Mouse (Mus musculus): ENCODE data around the gene Gm20518.

Gm20518 gene

DNA sequence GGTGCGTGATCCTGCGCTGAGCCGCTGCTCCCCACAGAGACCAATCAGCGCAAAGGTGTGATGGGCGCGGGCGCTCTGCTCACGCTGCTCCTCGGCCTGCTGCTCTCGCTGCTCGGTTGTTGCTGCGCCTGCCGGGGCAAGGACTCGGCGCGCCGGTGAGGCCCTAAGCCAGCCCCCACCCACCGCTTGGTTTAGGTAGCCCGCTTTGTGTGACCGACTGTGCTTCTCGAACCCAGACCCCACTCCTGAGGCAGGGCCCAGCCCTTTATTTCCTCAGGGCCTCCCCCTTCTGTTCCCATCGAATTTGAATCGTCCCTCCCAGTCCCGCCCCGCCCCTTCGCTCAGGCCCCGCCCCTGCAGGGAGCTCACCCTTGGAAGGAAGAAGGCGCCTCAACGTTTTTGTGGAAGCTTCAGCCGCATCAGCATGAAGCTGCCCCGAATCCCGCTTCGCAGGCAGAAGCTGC, 87.0 kb downstream of the Gm20518 start:
- WGBS, result 6% methylated on average over 33 of the region's 33 CpGs

DNA sequence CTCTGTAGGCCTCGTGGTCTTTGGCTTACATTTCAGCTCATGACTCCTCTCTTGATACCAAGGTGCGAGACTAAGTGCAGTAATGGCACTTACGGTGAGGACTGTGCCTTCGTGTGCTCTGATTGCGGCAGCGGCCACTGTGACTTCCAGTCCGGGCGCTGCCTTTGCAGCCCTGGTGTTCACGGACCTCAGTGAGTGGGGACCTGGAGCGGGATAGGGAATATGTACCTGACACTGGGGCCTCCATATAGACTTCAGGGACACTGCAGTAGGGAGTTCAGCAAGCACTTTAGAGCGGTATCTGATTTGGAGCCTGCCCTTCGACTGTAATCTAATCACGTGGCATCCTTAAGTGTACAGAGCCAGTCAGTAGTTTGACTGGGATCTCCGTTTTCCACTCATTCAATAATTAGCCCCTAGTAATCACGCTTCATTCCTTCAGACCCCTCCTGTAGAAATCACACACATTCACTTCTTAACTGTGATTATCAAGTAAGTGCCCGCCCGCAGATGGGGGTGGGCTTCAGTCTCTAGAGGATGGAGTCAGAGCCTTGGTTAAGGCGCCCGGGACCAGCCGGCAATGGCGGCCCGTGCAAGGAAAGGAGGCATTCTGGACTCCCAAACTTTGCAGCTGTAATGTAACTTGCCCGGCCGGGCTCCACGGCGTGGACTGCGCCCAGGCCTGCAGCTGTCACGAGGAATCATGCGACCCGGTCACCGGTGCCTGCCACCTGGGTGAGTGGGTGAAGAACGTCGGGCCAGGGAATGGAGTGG, 87.6 kb downstream of the Gm20518 start:
- 34% methylated on average over 33 of the region's 33 CpGs for WGBS

DNA sequence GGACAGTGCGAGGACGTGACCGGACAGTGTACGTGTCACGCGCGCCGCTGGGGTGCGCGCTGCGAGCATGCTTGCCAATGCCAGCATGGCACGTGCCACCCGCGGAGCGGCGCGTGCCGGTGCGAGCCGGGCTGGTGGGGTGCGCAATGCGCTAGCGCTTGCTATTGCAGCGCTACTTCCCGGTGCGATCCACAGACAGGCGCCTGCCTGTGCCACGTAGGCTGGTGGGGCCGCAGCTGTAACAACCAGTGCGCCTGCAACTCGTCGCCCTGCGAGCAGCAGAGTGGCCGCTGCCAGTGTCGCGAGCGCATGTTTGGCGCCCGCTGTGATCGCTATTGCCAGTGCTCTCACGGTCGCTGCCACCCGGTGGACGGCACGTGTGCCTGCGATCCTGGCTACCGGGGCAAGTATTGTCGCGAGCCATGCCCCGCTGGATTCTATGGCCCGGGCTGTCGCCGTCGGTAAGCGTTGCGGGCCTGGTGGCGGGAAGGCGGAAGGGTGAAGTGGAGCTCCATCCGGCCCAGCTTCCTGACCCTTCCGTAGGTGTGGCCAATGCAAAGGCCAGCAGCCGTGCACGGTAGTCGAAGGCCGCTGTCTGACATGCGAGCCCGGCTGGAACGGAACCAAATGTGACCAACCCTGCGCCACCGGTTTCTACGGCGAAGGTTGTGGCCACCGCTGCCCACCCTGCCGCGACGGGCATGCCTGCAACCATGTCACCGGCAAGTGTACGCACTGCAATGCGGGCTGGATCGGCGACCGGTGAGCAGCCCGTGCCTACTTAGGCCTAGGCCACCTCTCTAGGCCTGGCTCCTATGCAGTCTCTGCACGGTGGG, 88.4 kb downstream of the Gm20518 start:
- 5% methylated on average over 83 of the region's 83 CpGs for WGBS

DNA sequence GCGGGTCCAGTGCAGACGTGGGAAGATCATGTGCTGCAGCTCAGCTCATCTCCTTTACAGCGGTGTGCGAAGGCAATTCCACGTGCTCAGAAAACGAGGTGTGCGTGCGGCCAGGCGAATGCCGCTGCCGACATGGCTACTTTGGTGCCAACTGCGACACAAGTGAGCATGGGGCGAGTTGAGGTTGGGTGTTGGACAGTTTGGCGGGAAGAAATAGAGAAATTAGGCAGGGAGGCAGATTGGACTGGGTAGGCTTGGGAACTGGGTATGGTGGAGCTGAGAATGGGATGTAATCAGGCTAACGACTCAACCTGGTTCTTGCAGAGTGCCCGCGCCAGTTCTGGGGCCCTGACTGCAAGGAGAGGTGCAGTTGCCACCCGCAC, 89.0 kb downstream of the Gm20518 start:
- 10% methylated on average over 18 of the region's 18 CpGs for WGBS

DNA sequence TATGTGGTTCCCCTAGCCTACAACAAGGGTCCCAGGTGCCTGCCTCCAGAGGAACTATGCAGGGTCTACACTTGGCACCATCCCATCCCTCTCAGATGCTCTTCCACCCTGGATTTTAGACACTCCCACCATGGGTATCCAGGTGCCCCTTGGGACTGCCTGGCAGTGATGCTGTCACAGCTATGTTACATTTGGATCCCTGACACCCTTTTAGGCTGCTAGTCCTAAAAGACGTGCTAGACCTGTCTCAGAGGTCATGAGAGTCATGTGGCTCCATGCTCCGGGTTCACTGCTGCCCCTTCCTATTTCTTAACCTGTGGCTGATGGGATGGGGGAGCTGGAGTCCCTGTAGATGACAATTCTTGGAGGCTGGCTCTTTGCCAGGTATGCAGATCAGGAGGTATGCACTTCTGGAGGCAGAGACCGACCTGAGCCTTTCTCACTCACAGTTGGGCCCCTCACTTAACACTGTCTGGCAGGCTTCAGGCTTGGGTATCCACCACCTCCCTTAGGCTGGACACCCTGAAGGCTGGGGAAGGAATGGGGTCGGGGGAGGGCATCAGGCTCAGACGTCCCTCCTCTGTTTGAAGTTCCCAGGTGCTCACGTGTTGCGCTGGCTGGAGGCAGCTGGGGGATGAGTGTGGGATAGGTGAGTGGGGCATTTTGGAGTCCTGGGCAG, 89.6 kb downstream of the Gm20518 start:
- 30% methylated on average over 7 of the region's 7 CpGs for WGBS

DNA sequence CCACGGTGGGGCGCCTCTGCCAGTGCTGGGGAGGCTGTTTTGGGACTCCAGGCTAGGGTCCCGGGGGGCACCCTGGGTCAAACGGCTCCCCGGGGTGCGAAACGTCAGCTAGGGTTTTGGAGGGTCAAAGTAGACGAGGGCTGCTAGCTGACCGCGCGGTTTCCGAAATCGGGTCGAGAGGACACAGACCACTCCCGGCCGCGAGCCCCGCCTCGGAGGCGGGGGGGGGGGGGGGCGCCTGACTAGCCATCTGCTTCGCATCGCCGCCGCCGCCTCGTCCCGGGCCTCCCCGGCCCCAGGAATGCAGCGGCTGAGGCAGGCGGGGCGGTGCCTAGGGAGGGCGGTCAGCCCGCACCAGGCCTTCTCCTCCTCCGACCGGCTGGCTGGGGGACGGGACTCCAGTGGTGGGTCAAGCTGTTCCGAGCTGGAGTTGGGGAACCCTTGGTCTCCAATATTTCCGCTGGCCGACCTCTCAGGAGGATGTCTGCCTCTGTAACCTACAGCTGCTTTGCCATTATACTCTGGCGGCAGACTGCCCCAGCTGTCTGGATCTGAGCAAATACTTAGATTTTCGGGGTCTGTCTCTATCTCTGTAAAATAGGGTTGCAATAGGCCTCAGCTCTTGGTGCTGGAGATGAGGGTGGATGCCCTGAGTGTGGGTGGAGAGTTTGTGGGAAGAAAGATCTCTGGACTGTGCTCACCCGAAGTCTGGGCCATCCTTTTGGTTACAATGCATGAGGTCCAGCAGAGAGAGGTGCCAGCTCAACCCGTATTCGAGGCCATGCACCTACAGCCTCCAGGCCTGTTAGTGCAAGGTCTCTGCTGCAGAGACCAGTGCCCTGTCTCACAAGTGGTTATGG, 92.9 kb downstream of the Gm20518 start:
- 20% methylated on average over 39 of the region's 45 CpGs for WGBS

DNA sequence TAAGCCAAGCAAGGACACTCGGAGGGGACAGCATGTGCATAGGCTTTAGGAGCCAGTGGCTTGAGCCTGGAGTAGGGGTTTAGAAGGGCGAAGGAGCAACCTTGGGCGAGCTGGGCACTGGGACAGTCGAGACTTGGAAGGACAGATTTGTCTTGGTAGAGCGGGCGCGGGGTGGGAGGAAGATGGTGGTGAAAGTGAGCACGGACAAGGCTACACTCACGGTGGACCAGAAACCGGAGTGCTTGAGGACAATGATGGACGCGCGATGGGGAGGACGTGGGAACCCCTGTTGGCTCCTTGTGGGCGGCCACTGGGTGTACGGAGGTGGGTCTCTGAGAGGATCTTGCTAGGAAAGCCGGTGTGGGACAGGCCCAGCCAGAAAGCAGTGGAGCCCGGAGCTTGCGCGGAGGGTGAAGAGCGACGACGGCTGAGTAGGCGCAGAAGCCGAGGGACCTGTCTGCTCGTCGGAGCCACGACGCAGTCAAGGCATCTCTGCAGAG, 93.6 kb downstream of the Gm20518 start:
- WGBS, result 16% methylated on average over 29 of the region's 29 CpGs

DNA sequence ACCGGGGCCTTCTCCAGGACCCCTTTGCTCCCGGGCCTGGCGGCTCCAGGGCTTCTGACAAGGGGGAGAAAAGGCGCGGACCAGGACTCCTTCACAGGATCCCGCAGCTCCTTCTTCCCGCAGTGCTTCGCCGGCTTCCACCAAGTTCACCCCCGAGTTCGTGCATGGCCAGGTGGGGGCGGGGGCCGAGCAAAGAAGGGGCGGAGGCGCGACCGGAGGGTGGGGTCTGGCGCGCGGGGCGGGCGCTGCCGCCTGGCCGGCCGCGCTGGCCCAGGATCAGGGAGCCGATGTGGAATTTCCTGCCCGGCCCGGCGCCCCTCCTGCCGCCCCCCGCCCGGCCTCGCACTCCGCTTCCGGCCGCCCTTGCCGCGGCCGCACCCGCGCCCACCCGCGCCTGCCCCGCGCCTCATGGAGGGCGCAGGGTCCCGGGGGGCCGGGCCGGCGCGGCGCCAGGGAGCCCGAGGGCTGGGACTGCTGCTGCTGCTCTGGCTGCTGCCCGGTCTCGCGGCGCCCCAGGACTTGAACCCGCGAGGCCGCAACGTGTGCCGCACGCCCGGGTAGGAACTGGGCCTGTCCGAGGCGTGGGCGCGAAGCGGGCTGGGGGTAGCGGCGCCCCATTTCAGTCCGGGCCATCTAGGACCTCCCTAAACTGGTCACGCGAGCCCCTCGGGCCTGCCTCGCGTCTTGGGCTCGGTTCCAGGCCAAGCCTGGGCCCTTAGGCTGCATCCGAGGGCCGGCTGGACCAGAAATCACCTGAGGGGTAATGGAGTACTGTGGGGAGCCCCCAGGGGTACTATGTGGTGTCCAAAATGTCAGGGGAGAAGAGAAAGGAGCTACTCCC, 94.3 kb downstream of the Gm20518 start, which contains the start of gene Scarf2:
Scarf2 (plus strand) TSS at position 312 of the 841 bp plus-strand sequence.
- 4% methylated on average over 81 of the region's 81 CpGs for WGBS

DNA sequence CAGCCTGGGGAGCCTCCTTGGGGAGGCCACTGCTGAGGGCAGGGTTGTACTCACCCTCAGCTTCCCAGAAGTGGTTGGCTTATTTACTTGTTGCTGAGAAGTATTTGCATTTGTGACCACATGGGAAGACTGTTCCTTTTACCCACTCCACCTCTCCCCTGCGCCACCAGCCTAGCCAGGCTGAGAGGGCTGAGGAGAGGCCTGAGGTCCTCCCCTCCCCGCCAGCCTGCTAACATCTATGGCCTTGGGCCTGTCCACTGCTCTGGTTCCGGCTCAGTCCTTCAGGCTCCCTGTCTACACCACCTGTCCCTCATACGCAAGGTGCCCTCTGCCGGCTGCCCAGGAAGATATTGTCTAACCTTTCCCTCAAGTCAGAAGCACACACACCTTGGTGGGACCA, 95.8 kb downstream of the Gm20518 start:
- 86% methylated on average over 5 of the region's 5 CpGs for WGBS

DNA sequence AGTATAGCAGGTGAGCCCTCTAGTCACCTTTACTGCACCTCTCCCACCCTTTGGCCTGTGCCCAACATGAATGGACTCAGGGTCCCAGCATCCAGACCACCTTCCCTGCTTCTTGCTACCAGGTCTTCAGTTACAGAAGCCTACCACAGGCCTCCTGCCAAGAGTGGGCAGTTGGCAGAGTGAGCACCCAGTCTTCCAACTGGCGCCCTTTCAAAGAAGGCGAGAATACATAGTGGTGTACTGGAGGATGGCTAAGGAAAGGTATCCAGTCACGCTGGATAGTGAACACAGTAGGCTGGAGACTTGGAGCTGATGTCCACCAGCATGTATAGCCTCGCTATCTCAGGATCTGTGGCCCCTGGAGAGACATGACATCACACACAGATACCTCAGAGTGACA, 97.4 kb downstream of the Gm20518 start:
- 53% methylated on average over 4 of the region's 4 CpGs for WGBS

DNA sequence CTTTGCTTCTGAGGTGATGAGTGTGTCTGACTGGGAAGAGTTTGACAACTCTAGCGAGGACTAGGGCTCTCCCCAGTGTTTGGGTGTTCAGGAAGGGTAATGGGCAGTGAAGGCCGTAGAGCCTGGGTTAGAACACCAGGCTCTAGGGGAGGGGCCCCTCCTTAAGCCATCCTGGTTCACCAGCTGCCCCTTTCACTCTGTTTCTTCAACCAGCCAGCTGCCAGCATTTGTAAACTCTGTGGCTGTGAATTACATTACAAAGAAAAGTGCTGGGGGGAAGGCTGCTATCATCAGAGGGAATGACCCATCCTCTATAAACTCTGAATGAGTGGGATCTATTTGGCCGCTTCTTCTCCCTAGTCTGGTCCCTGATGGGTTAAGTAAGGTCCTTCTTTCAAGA, 98.7 kb downstream of the Gm20518 start:
- WGBS, result 86% methylated on average over 3 of the region's 3 CpGs

DNA sequence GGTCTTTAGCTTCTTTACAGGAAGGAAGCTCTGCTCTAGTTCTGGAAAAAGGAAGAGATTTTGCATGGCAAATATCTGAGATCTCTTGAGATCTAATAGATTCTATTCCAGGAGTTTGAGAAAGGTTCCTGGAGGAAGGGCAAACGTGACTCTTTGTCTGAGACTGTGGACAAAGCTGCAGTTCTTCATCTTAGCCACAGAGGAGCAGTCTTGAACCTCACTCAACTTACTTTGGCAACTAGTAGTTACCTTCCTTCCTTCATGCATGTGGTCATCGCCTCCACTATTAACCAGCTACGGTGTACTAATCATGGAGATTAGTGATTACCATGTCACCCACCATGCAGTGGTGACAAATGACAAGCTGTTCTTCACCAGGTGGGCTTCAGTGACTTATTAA, 106.1 kb downstream of the Gm20518 start:
- 72% methylated on average over 3 of the region's 3 CpGs for WGBS
